Mouse (Mus musculus) layer of hippocampus, adult 18-20 months (tissue): Measurements from ENCODE around the gene Gm9747. TPM values are rescaled to one million over a fixed set of nuclear protein-coding genes. Genes with fewer than 3 reads are reported as not detected.

ENCODE experiments used
- DNase-seq, 2 experiments: peaks; one replicate each; pipeline ENCODE4 v3.0.0; 2022; ENCODE audit warnings: low spot score in 2 of 2
- total RNA-seq, 2 experiments: library from RNA; stranded (reverse); gene quantifications; 2 replicates each; pipeline ENCODE4 v1.2.3; 2021

The Gm9747 gene
- total RNA-seq, 2 experiments from 2014 or later, result not detected

GRCm38 (mm10) chr1:82253789-82254445, 21.0 kb downstream of the Gm9747 start:
- DNase-seq, result no peak

GRCm38 (mm10) chr1:82257457-82257856, 24.5 kb downstream of the Gm9747 start:
- no peak for DNase-seq

GRCm38 (mm10) chr1:82258331-82258730, 25.4 kb downstream of the Gm9747 start:
- DNase-seq, result no peak

GRCm38 (mm10) chr1:82260055-82260454, 27.1 kb downstream of the Gm9747 start:
- no peak for DNase-seq

GRCm38 (mm10) chr1:82261053-82261618, 28.2 kb downstream of the Gm9747 start:
- DNase-seq, result peak; percentile 73 to 90

- no peak for DNase-seq
Observed at GRCm38 (mm10) chr1:82261638-82262037, 28.7 kb downstream of the Gm9747 start.

- no peak for DNase-seq
Observed at GRCm38 (mm10) chr1:82262331-82262730, 29.4 kb downstream of the Gm9747 start.

- DNase-seq, result no peak
Observed at GRCm38 (mm10) chr1:82267547-82267946, 34.6 kb downstream of the Gm9747 start.

- DNase-seq, result no peak
Observed at GRCm38 (mm10) chr1:82272231-82272630, 39.3 kb downstream of the Gm9747 start.

- DNase-seq, result no peak
Observed at GRCm38 (mm10) chr1:82273529-82273928, 40.6 kb downstream of the Gm9747 start.

- no peak for DNase-seq
Observed at GRCm38 (mm10) chr1:82274361-82274760, 41.4 kb downstream of the Gm9747 start.

- DNase-seq, result no peak
Observed at GRCm38 (mm10) chr1:82279768-82280167, 46.9 kb downstream of the Gm9747 start.

- no peak for DNase-seq
Observed at GRCm38 (mm10) chr1:82281823-82282222, 48.9 kb downstream of the Gm9747 start.

GRCm38 (mm10) chr1:82282992-82283611, 50.2 kb downstream of the Gm9747 start:
- DNase-seq, result peak; percentile 83 to 93

GRCm38 (mm10) chr1:82283901-82284301, 51.0 kb downstream of the Gm9747 start:
- DNase-seq, result peak in 1 of 2 experiments; percentile 54

- peak in 1 of 2 experiments; percentile 32 for DNase-seq
Observed at GRCm38 (mm10) chr1:82284403-82284802, 51.5 kb downstream of the Gm9747 start.

Other genes with a start within 250 kb of the Gm9747 start
- 10 to 100 TPM; 17.5 to 17.9 TPM for gene Irs1, start 58.3 kb downstream of the Gm9747 start, total RNA-seq
- 1 to 10 TPM; 8.2 to 8.3 TPM for gene Rhbdd1, start 83.3 kb downstream of the Gm9747 start, total RNA-seq